Mouse (Mus musculus) layer of hippocampus, adult 11-12 months (tissue): ENCODE measurements at regions not wholly inside any gene's neighbourhood (a gene's known extent, or its start where the extent isn't known, plus 50 kb on each side); places are given as distances from the start of the nearest gene placed in this dataset.
"Not testable (repeated sequence)": the region's sequence is repeated elsewhere in the genome, so short reads cannot be mapped to it uniquely, and the experiment has no call there.

ENCODE experiments used
- DNase-seq: peaks from one replicate; pipeline ENCODE4 v3.0.0; 2022; ENCODE audit warnings: low spot score

DNA sequence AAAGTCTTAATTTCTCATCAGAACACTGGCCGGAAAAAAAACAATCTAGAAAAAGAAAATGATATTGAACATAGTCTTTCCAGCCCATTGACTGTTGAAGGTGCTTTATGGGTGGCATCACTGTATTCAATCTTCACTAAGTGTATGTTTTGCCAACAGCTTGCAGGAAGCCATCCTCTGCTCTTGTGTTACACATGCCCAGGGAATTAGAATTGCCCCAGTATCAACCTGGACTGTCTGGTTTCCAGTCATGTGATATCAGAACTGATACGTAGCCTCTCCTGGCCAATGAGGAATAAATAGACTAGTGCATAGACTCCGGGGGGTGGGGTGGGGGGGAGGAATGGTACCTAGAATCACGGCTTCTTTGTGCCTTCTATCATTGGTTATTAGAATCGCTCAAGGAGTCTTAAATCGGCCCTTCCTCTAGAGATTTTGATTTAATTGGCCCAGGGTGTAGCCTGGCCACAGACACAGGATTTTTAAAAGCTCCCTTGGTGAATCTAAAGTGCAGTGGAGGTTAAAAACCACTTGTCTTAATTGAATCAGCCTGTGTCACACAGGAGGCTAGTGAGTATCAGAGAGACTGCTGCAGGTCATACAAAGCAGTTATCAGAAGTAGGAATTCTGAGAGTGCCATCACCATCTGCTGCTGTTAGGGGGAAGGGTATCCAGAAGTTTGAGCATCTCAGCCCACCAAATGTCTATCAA, 218.0 kb upstream of the Klf3 start:
- no peak for DNase-seq

DNA sequence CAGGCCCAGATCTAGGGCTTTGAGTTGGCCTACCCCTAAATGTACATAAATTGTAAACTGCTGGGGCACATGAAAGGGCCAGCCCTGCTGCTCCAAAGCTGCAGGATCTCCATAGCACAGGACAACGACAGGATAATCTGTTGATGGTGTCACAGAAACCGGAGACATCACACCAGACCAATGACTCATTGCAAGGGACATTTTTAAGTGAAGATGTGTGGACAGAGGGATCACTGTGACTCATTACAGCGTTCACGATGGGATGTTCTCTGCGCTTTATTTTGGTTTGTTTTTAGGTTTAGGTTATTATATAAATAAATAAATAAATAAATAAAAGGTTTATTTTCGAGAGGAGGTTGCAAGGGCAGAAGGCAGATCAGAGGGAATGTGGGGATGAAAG, 216.9 kb upstream of the Klf3 start:
- DNase-seq, result no peak

DNA sequence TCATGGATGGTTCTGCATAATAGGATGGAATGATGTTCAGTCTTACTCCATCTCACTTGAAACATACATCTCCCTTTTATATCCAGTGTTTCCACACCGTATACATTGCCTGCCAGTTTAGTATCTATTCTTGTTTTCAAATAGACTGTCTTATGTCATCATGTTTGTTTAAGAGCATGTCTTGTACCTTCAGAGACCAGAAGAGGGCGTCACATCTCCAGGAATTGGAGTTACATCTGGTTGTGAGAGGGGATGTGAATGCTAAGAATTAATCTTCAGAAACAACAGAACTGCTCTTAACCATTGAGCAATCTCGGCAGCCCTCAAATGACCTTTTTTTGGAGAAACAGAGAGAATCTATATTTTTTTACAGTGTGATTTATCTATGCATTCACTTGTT, 216.3 kb upstream of the Klf3 start:
- DNase-seq, result no peak

DNA sequence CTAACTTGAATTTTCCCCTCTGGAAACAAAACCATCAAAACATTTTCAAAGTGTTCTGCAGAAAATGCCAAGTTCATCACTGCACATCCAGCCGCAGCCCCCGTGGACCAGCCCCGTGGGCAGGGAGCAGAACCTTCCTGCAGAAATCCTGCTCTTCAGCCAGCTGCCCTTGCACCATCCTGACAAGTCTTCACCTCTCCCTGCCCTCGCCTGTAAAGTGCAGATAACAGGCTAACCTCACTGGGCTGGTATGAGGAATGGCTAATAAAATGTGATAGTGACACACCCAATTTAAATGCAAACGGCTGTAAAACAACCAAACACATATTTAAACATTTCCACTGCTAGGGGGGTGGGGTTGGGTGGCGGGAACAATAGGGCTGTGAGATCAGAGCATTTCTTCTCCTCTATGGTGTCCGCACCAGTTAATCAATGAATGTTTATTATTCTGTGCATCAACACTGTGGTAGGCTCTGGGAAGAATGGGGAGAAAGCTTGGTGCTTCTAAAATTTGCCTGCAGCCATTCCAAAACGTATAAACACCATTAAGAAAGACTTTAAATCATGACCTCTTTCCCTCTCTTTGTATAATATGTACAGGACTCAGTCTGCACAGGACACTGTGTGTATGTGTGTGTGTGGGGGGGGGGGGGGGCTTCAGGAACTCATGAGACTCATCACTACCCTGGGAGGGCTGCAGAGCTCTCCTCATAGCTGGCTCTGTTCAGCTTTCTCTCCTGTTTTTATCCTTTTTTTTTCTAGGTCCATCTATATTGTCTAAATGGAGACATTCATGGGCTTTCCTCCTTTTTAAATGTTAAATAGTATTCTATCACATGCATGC, 215.1 kb upstream of the Klf3 start:
- DNase-seq, result no peak

DNA sequence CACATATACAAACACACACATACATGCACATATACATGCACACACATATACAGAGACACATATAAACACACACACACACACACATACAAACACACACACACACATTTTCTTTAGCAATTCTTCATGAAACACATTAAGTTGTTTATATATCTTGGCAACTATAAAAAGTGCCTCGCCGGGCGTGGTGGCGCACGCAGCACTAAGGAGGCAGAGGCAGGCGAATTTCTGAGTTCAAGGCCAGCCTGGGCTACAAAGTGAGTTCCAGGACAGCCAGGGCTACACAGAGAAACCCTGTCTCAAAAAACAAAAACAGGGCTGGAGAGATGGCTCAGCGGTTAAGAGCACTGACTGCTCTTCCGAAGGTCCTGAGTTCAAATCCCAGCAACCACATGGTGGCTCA, 214.4 kb upstream of the Klf3 start:
- not testable (repeated sequence) for DNase-seq

DNA sequence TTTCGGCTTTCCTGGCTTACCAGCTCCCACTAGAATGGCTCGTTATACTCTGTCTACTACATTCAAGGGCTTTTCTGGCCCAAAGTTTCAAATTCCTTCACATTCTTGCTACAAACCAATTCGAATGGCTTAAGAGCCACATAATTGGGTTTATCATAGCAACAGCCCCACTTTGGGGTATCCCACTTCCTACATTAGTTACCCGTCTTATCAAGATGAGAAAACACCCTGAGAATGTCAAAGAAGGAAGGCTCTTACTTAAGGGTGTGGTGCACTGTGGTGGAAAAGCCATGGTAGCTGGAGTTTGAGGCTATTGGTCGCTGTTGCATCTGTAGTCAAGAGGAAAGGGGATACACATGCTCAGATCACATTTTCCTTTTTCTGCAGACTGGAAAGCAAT, 213.2 kb upstream of the Klf3 start:
- DNase-seq, result no peak

DNA sequence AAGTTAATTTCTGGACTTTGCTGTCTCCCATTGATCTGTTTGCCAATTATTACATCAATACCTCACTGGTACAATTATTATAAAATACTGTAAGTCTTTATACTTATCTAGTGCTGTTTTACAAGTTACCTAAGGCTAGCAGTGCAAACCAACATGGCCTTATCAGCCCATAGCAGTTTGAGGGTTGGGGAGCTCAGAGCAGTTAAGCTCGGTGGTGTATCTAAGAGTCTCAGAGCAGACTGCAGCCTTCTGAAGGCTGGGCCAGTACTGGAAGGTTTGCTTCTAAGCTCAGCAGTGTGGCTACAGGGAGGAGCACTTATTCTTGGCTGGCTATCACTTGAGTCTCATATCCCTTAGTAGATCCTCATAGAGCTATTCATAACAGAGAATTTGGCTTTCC, 212.4 kb upstream of the Klf3 start:
- no peak for DNase-seq

DNA sequence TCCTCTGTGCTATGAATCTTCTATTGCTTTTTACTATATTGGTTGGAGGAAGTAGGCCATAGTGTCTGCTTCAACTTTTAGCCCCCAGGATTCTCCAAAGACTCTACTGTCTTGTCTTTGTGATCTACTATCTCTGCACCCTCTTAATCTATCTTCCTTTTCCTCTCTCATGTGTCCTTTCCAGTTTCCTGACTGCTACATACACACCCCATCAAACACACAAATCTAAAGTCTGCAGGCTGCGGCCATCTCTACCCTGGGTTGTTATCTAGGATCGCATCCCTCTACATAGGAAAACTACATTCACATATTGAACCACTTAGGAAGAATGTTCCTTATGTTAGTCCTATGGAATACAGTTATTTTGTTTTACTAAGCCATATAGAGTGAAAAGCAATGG, 211.4 kb upstream of the Klf3 start:
- no peak for DNase-seq

DNA sequence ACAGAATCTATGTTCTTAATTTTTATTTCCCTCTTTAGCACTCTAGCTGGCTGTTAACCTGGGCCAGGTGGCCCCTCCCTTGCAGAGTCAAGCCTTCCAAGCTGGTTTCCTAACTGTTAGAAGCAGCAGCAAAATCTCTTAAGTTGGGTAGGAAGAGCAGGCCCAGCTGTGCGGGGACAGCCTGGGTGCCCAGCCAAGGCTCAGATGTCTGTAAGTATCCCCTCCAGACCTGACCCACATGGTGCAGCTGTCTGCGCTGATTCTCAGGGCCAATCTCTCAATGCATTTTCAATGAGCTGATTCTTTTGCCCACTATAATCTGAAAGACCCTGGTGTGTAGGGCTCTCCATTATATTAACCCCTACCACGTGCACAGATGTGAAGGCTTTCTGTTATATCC, 208.0 kb upstream of the Klf3 start:
- no peak for DNase-seq

DNA sequence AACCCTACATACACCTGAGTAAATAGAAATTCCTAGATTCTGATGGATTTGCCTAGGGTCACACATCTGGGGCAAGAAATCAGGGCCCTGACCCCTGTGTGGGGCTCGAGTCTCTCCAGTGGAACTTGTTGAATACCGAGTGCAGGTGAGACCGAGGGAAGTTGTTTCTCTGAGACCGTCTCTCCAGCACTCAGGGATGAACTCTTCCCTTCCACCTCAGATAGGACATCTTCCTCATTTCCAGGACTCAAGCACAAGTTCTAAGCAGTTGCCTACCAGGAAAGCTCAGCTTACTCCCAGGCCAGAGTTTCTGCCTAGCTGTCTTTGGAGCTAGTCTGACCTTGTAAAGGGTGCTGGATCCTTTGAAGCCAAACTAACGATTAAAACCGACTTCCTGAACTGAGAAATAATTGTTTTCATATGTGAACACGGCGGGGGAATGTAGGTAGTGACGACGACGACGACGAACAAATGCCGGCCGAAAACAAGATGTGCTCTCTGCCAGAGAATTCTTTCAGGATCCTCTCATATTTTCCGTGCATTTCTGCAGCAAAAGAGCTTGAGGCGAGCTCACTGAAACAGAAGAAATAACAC, 207.3 kb upstream of the Klf3 start:
- no peak for DNase-seq

DNA sequence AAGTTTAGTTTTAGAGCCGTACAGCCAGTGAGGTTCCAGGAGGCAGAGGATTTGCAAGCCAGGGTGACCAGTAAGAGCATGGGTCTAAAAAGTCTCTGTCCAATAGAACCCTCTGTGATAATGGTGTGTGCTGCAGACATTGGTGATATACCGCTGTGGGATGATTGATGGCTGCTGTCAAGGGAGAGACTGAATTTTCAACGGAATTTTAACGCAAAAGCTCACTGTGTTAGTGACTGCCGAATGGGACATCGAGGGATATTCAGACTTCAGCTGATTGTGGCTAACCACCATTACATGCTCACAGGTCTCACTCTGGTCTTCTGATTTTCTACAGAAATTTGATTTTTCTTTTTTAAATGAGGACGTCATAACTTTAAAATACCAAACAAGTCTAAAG, 206.2 kb upstream of the Klf3 start:
- DNase-seq, result no peak

DNA sequence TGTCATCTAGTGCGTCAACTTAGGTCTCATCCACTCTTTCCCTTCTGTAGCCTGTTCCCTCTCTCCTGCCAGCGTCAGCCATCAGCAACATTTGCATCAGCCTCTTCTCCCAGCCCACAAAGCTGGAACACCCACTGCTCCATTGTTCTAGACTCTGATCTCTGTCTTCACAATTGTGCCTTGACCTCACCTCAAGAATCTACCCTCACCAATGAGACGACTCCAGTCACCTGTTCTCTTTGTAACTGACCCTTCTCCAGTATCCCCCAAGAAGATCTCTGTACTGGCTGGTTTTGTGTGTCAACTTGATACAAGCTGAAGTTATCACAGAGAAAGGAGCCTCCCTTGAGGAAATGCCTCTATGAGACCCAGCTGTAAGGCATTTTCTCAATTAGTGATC, 205.7 kb upstream of the Klf3 start:
- DNase-seq, result no peak

DNA sequence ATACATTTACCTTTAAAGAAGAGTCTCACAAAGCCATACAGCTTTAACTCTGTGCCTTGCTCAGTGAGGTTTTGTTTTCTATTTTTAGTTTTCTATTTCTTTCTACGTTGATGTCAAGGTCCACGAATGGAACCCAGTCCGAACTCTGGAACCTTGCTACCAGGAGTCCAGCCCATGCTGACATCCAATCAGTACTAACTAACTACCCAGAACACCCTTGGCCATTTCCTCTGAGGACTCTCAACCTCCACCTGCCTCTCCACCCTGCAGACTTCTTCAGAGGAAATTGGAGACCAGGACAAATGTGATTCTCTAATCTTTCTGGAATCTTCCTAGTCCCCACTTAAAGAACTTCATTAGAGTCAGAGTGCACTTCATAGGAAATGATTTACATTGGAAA, 204.6 kb upstream of the Klf3 start:
- DNase-seq, result no peak

DNA sequence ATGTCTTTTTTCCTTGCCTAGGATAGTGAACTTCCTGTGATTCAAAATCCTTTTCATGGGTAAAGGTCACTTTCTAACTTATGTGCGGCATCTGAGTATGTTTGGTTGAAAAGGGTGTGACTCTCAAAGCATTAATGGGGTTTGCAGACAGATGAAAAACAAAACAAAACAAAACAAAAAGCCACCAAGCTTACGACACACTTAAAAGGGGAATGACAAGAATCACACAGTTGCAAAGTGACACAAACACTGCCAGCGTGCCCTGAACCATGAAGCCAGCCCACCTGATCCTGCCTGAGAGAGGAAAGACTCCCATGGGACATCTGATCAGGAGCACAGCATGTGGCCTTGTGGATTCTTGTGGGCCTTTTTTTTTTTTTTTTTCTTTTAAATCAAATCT, 204.2 kb upstream of the Klf3 start:
- no peak for DNase-seq

DNA sequence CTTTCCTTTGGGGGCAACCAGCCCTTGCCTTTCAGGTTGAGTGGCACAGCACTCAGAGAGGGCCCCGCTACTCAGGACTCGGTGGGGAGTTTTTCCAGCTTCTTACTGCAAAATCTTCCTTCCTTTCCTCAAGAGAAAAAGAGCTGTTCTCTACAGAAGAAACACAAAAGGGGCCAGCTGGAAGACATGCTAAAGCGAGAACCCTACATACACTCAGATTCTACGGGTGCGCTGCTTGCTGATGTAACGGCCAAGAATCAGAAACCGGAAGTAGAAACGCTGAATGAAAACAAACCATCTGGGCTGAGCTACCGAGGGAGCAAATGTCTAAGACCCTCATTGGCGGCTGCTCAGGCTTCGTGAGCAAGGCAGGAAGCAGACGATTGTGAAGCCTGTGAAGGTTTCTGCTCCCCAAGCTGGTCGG, 203.3 kb upstream of the Klf3 start:
- peak; percentile 15 for DNase-seq

DNA sequence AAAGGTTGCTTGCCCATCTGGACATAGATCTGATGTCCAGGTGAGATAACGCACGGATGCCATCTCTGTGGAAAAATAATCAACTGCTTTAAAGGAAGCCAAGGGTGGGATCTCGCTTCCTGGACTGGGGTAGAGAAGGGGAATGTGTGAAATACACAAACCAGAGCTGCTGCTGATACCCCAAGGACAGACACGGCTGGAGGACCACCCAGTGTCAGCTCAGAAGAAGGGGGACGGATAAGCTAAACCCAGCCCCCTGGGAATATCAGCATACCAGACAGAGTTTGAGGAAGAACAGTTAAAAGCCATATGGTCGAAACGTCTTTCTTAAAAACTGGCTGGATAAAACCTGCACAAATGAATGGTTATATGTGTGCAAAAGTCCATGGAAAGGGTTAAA, 202.8 kb upstream of the Klf3 start:
- DNase-seq, result no peak

DNA sequence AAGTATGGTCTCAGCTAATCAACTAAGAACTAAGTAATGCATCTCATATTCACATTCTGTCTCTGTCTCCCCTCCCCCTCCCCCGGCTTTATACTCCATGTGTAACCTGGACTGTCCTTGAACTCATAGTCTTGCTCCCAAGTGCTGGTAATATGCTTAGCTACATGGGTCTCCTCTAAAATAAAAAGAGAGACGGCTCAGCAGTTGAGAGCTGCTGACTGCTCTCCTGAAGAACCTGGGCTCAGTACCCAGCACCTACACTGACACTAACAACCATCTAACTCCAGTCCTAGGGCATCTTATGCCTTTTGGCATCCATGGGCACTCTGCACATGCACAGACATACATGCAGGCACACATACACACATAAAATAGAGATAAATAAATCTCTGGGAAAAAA, 202.4 kb upstream of the Klf3 start:
- no peak for DNase-seq

DNA sequence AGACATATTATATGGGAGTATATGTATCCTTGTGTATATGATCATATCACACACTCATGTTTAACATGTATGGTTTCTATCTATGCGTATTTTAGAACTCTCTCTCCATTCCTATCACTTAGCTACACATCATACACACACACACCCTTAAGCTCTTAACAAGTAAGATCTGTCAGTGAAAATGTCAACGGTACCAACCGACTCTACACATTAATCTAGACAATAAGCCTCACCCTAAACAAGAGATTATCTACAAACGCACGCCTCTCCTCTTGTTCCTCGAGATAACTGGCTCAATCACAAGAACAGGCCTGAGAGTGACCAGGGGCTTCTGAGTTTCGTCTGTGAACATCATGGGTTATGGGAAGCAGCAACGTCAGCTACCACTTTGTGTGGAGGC, 201.9 kb upstream of the Klf3 start:
- DNase-seq, result no peak

DNA sequence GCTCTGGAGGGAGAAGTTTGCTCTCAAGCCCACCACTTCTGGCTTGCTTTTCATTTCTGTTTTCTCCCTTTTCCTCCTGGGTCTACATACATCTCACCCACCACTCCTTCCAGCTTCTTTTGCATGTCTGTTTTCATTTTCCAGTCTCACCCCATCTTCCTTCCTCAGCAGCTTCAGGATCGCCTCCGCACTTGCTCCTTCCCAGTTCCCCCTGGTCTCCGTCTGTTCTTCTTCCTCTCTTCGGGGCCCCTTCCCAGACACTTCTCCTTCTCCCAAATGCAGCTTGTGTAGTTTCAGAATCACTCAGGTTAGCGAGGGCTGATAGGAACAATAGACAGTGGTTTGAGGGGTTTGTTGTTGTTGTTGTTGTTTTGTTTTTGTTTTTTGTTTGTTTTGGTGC, 201.4 kb upstream of the Klf3 start:
- peak; percentile 25 for DNase-seq

DNA sequence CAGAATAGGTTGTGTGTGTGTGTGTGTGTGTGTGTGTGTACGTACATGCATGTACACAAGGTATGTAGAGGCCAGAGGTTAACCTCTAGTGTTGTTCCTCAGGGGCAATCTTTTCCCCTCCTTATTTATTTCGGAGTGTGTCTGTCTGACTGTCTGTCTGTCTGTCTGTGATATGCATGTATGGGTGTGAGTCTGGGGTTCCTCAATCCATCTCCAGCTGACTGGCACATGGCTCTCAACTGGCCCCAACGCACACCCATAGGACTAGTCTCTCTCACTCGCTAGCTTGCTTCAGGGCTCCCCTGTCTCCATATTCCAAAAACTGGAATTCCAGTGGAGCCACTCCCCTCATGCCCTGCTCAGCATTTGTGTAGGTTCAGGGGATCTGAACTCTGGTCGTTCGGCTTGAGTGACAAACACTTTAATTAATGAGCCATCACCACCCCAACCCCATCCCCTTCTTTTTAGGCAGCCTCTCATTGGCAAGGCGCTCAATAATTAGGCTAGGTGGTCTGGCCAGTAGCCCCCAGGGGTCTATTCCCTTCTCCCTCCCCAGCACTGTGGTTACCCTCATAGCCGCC, 200.7 kb upstream of the Klf3 start:
- DNase-seq, result no peak

DNA sequence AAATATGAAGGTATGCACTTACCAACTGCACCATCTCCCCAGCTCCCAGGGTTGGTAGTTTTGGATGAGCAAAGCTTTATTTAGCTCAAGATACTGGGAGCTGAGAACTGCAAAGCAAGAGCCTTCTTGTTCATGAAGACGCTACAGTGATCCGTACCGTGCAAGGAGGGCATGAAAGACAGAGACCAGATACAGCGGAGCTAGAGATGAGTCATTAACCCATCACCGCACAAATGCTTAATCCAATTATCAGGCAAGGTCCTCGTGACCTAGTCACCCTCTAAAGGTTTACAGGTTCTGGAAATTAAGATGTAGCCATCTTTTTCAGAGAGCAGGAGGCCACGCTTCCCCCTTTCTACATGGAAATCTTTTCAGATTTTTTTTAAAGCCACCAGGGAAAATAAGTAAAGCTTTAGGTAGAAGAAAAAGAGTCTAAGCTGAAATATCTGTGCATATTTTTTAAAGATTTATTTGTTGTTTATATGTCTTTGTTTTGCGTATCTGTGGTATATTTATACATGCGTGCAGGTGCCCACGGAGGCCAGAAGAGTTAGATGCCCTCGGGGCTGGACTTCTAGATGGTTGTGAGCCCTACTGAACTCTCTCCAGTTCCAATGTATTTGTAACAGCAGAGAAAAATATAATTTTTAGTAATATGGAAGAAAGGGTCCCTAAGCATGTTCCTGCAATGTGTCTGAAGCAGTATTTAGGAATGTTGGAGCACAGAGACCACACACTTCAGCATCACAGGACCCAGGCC, 200.0 kb upstream of the Klf3 start:
- DNase-seq, result no peak

DNA sequence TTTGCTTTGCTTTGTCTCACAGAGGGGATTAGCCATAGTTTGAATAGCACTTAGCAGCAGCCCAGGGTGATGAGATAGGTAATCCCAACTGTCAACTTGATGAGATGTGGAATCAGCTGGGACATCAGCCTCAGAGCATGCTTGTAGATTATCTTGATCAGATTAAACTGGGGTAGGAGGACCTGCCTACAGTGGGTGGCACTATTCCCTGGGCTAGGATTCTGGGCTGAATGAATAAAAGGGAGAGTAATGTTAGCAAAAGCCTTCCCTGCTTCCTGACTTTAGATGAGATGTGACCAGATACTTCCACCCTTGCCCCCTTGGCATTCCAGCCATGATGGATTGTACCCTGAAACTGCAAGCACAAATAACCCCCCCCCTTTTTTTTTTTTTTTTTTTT, 198.0 kb upstream of the Klf3 start:
- DNase-seq, result no peak
